Comparison of ENCODE assay signal across 29 mouse cellular contexts in genomic region chr19:44285554-44285953, GRCm38 (mm10). TPM values are rescaled to one million over a fixed set of nuclear protein-coding genes. Genes with fewer than 3 reads are reported as not detected.
A peak's percentile ranks its signal among the peaks of the same experiment; 100 is the strongest.
DNase-seq lines count a peak whose midpoint lies in the region; ATAC-seq and TF ChIP-seq lines count a peak whose summit lies in the region.
"Had no signal": no experiment of that assay in that cellular context is flagged by ENCODE, and none has a peak within 500 bp of the region (broad histone marks: within the 10 kb centered on the region; RNA-seq: fewer than 3 reads in every experiment).

No protein-coding gene starts in this region.

- no peaks in the 10 kb centered on the region for H3K9me3 ChIP-seq in forebrain, embryonic 15.5 days
- H3K9me3 ChIP-seq in forebrain, embryonic 16.5 days (ENCODE audit: control insufficient read depth, low read length), result no peaks in the 10 kb centered on the region
- H3K9me3 ChIP-seq in liver, embryonic 12.5 days (replicated peaks), result no peaks in the 10 kb centered on the region
- no peaks in the 10 kb centered on the region for H3K9me3 ChIP-seq in lung, postnatal 0 days (ENCODE audit: low read length)
- H3K9me3 ChIP-seq: embryonic facial prominence, embryonic 13.5 days; forebrain, embryonic 13.5 days; heart, embryonic 13.5 days; intestine, embryonic 15.5 days; midbrain, embryonic 15.5 days; neural tube, embryonic 13.5 days had no signal

- H3K27ac ChIP-seq in forebrain, embryonic 15.5 days (replicated peaks), result 0 out of 2 replicates have a peak overlapping the region, but pooled peaks have one; percentile 15
- no peak overlapping the region for H3K27ac ChIP-seq in forebrain, embryonic 16.5 days (ENCODE audit: low read length)
- H3K27ac ChIP-seq in liver, embryonic 12.5 days, result peak overlapping the region; percentile 57
- H3K27ac ChIP-seq in lung, postnatal 0 days (ENCODE audit: low read length), result peak overlapping the region; percentile 97
- no peak overlapping the region for H3K27ac ChIP-seq in cerebellum, adult 2 months (ENCODE audit: insufficient read depth, low read length)

- TF ChIP-seq EP300 in lung, postnatal 0 days (IDR thresholded peaks at IDR 0.05), result no peak

- no peak for DNase-seq in liver
- no peak for DNase-seq in lung, postnatal 0 days (ENCODE audit: low spot score)
- DNase-seq in lung, postnatal 25 days (ENCODE audit: low spot score), result no peak
- no peak for DNase-seq in cerebellum, adult 2 months
- DNase-seq in frontal cortex, postnatal 14 days (ENCODE audit: low spot score in 2 of 2), result no peak
- DNase-seq: adrenal gland, postnatal 36 days; cerebellum, adult 11 months; cerebellum, postnatal 14 days; gastrocnemius, postnatal 25 days; heart, adult 18-20 months; heart, postnatal 14 days; kidney, adult 9 months; kidney, postnatal 4 days; layer of hippocampus, adult 9-11 months; retina, postnatal 1 day; right cerebral cortex, postnatal 25 days; spleen, adult 18-20 months had no signal

- no peak for TF ChIP-seq POLR2A in cerebellum, adult 2 months (IDR thresholded peaks at IDR 0.05; ENCODE audit: borderline replicate concordance, insufficient read depth, low read length)

- no peak for ATAC-seq in forebrain, embryonic 15.5 days (replicated peaks)
- no peak for ATAC-seq in forebrain, embryonic 16.5 days
- ATAC-seq in liver, embryonic 12.5 days, result no peak
- no peak for ATAC-seq in lung, postnatal 0 days
- ATAC-seq: forebrain, embryonic 13.5 days; hindbrain, embryonic 16.5 days; intestine, embryonic 15.5 days; Patski had no signal

- WGBS in forebrain, embryonic 15.5 days, result 81% methylated on average over 8 of the region's 8 CpGs
- WGBS in forebrain, embryonic 16.5 days, result 78% methylated on average over 8 of the region's 8 CpGs
- WGBS in liver, embryonic 12.5 days (ENCODE audit: insufficient replicate concordance), result 81% methylated on average over 8 of the region's 8 CpGs
- WGBS in lung, postnatal 0 days, result 86% methylated on average over 8 of the region's 8 CpGs
- 87% methylated on average over 8 of the region's 8 CpGs for WGBS in cerebellum, adult 2 months

- H3K27me3 ChIP-seq in forebrain, embryonic 15.5 days, result no peaks in the 10 kb centered on the region
- H3K27me3 ChIP-seq in forebrain, embryonic 16.5 days (replicated peaks; ENCODE audit: control insufficient read depth, insufficient read depth, low read length), result no peaks in the 10 kb centered on the region
- no peaks in the 10 kb centered on the region for H3K27me3 ChIP-seq in liver, embryonic 12.5 days (replicated peaks)
- no peaks in the 10 kb centered on the region for H3K27me3 ChIP-seq in lung, postnatal 0 days (replicated peaks; ENCODE audit: insufficient read depth, low read length)
- H3K27me3 ChIP-seq in cerebellum, adult 2 months (ENCODE audit: control insufficient read depth, insufficient read depth, low read length), result no peaks in the 10 kb centered on the region
- H3K27me3 ChIP-seq: embryonic facial prominence, embryonic 13.5 days; forebrain, embryonic 13.5 days; heart, embryonic 13.5 days; intestine, embryonic 15.5 days; midbrain, embryonic 15.5 days; neural tube, embryonic 13.5 days; Patski had no signal

- H3K4me3 ChIP-seq in forebrain, embryonic 15.5 days, result no peak overlapping the region
- no peak overlapping the region for H3K4me3 ChIP-seq in forebrain, embryonic 16.5 days (replicated peaks; ENCODE audit: low read length)
- H3K4me3 ChIP-seq in liver, embryonic 12.5 days, result no peak overlapping the region
- no peak overlapping the region for H3K4me3 ChIP-seq in lung, postnatal 0 days (ENCODE audit: low read depth, low read length)
- no peak overlapping the region for H3K4me3 ChIP-seq in cerebellum, adult 2 months (replicated peaks; ENCODE audit: insufficient read depth, low read depth, low read length)

- H3K4me2 ChIP-seq in forebrain, embryonic 15.5 days (replicated peaks), result no peak overlapping the region
- no peak overlapping the region for H3K4me2 ChIP-seq in forebrain, embryonic 16.5 days (ENCODE audit: low read length)
- H3K4me2 ChIP-seq in liver, embryonic 12.5 days, result no peak overlapping the region
- no peak overlapping the region for H3K4me2 ChIP-seq in lung, postnatal 0 days (replicated peaks; ENCODE audit: low read depth, low read length)

- TF ChIP-seq CTCF in lung, postnatal 0 days (IDR thresholded peaks at IDR 0.05), result no peak
- TF ChIP-seq CTCF in cerebellum, adult 2 months (IDR thresholded peaks at IDR 0.05; ENCODE audit: borderline replicate concordance, insufficient read depth, low read depth, low read length), result no peak

- H3K9ac ChIP-seq in forebrain, embryonic 15.5 days (replicated peaks), result no peak overlapping the region
- no peak overlapping the region for H3K9ac ChIP-seq in forebrain, embryonic 16.5 days (replicated peaks; ENCODE audit: low read depth, low read length)
- H3K9ac ChIP-seq in liver, embryonic 12.5 days, result no peak overlapping the region
- no peak overlapping the region for H3K9ac ChIP-seq in lung, postnatal 0 days (replicated peaks; ENCODE audit: low read depth)

- no peaks in the 10 kb centered on the region for H3K36me3 ChIP-seq in forebrain, embryonic 15.5 days
- no peaks in the 10 kb centered on the region for H3K36me3 ChIP-seq in forebrain, embryonic 16.5 days (ENCODE audit: control insufficient read depth, insufficient read depth)
- H3K36me3 ChIP-seq in liver, embryonic 12.5 days, result no peaks in the 10 kb centered on the region
- H3K36me3 ChIP-seq in lung, postnatal 0 days (ENCODE audit: insufficient read depth, low read length), result no peaks in the 10 kb centered on the region
- H3K36me3 ChIP-seq: embryonic facial prominence, embryonic 13.5 days; heart, embryonic 13.5 days; intestine, embryonic 15.5 days; midbrain, embryonic 15.5 days; neural tube, embryonic 13.5 days had no signal

- H3K4me1 ChIP-seq in forebrain, embryonic 15.5 days, result peaks cover 35% of the 10 kb centered on the region
- H3K4me1 ChIP-seq in forebrain, embryonic 16.5 days (replicated peaks; ENCODE audit: control insufficient read depth, insufficient read depth, low read length), result peaks cover 27% of the 10 kb centered on the region
- peaks cover 89% of the 10 kb centered on the region for H3K4me1 ChIP-seq in liver, embryonic 12.5 days
- peaks cover 45% of the 10 kb centered on the region for H3K4me1 ChIP-seq in lung, postnatal 0 days (ENCODE audit: insufficient read depth, low read depth, low read length)
- peaks cover 5% of the 10 kb centered on the region; the same call in 1 of the 2 replicates for H3K4me1 ChIP-seq in cerebellum, adult 2 months (ENCODE audit: control insufficient read depth, insufficient read depth, low read length)

RNA-seq across cellular contexts. Expression of gene Scd2, which starts 7.9 kb away (rescaled TPM):
- 253 and 267 TPM in 2 replicates for polyA plus RNA-seq in forebrain, embryonic 15.5 days (2015; fragmentation: Nextera tagmentation; extraction: Ambion mirVana)
- 290 and 318 TPM in 2 replicates for polyA plus RNA-seq in forebrain, embryonic 16.5 days (2015; fragmentation: Nextera tagmentation; extraction: Ambion mirVana)
- polyA plus RNA-seq in liver, embryonic 12.5 days (2016; fragmentation: Nextera tagmentation; extraction: Ambion mirVana), result 136 and 148 TPM in 2 replicates
- polyA plus RNA-seq in lung, postnatal 0 days (2015; fragmentation: Nextera tagmentation; extraction: Ambion mirVana), result 99.3 and 118 TPM in 2 replicates
- 695 and 743 TPM in 2 replicates for polyA plus RNA-seq in cerebellum, adult 2 months (2012; rRNA removed)

RNA-seq across cellular contexts. Expression of gene Scd4, which starts 47.3 kb away (rescaled TPM):
- polyA plus RNA-seq in forebrain, embryonic 15.5 days (2015; fragmentation: Nextera tagmentation; extraction: Ambion mirVana), result 0.15 and 0.23 TPM in 2 replicates
- polyA plus RNA-seq in forebrain, embryonic 16.5 days (2015; fragmentation: Nextera tagmentation; extraction: Ambion mirVana), result 0.07 and 0.16 TPM in 2 replicates
- 0.04 TPM in 1 of 2 replicates, not detected in the other for polyA plus RNA-seq in liver, embryonic 12.5 days (2016; fragmentation: Nextera tagmentation; extraction: Ambion mirVana)
- polyA plus RNA-seq in lung, postnatal 0 days (2015; fragmentation: Nextera tagmentation; extraction: Ambion mirVana), result 0.53 and 0.60 TPM in 2 replicates
- 0.18 and 0.22 TPM in 2 replicates for polyA plus RNA-seq in cerebellum, adult 2 months (2012; rRNA removed)
- polyA plus RNA-seq: erythroblast, embryonic 14.5 days had no signal

Comparison
In these comparisons a context has a peak if more than half of its experiments do, and no peak if none do; other contexts are left out.
1. H3K27ac ChIP-seq: peak in forebrain, embryonic 15.5 days (single experiment), liver, embryonic 12.5 days (single experiment) and lung, postnatal 0 days (single experiment); none in forebrain, embryonic 16.5 days (single experiment) and cerebellum, adult 2 months (single experiment).